Mouse (Mus musculus): ENCODE data around the gene Bloc1s5. TPM values are rescaled to one million over a fixed set of nuclear protein-coding genes. Genes with fewer than 3 reads are reported as not detected.

Gene Bloc1s5
- polyA plus RNA-seq, 1 experiment from 2014 or later: 22.1 TPM

GRCm38 (mm10) chr13:38544769-38545445, 90.0 kb downstream of the Bloc1s5 start:
- H3K27ac ChIP-seq (replicated peaks): no peak overlapping the region

GRCm38 (mm10) chr13:38543455-38544125, 91.3 kb downstream of the Bloc1s5 start:
- Histone ChIP-seq H3K9me3 (no peaks in the 10 kb centered on the region), H3K27ac (replicated peaks) (no peak overlapping the region), H3K4me3 (no peak overlapping the region), H3K36me3 (replicated peaks) (no peaks in the 10 kb centered on the region), H3K4me1 (no peaks in the 10 kb centered on the region), H3K27me3 (replicated peaks; ENCODE audit: low read depth, poor library complexity, severe bottlenecking) (no peaks in the 10 kb centered on the region)
- WGBS: 89% methylated on average over 8 of the region's 8 CpGs
- no peak for DNase-seq (ENCODE audit: low spot score)

More at GRCm38 (mm10) chr13:38544769-38545445, 90.0 kb downstream of the Bloc1s5 start:
- WGBS: 85% methylated on average over 8 of the region's 8 CpGs
- H3K4me3 ChIP-seq: no peak overlapping the region
- no peak for DNase-seq (ENCODE audit: low spot score)
- H3K9me3 ChIP-seq: no peaks in the 10 kb centered on the region
- no peaks in the 10 kb centered on the region for H3K36me3 ChIP-seq (replicated peaks)
- no peaks in the 10 kb centered on the region for H3K4me1 ChIP-seq
- H3K27me3 ChIP-seq (replicated peaks; ENCODE audit: low read depth, poor library complexity, severe bottlenecking): no peaks in the 10 kb centered on the region

Other genes with a start within 250 kb of the Bloc1s5 start
- 154 and 168 TPM in 2 replicates for gene Txndc5, start 106.3 kb downstream of the Bloc1s5 start, polyA plus RNA-seq (2016; fragmentation: Nextera tagmentation; extraction: Ambion mirVana)
- 65.0 and 69.5 TPM in 2 replicates for gene Eef1e1, start 23.9 kb upstream of the Bloc1s5 start, polyA plus RNA-seq (2016; fragmentation: Nextera tagmentation; extraction: Ambion mirVana)

Data from embryonic facial prominence, embryonic 10.5 days (tissue).